Mouse (Mus musculus) liver, postnatal 0 days (tissue): ENCODE measurements at regions not wholly inside any gene's neighbourhood (a gene's known extent, or its start where the extent isn't known, plus 50 kb on each side); places are given as distances from the start of the nearest gene placed in this dataset.

Source experiments
- CTCF ChIP-seq: sonication (generic); IDR thresholded peaks from 2 replicates; pipeline ENCODE4 v1.5.1; 2016; ENCODE audit warnings: antibody characterized with exemption, low read depth
- EP300 ChIP-seq: IDR thresholded peaks from 2 replicates; pipeline ENCODE4 v1.6.1; 2016; ENCODE audit warnings: antibody characterized with exemption, low read depth, mild to moderate bottlenecking

DNA sequence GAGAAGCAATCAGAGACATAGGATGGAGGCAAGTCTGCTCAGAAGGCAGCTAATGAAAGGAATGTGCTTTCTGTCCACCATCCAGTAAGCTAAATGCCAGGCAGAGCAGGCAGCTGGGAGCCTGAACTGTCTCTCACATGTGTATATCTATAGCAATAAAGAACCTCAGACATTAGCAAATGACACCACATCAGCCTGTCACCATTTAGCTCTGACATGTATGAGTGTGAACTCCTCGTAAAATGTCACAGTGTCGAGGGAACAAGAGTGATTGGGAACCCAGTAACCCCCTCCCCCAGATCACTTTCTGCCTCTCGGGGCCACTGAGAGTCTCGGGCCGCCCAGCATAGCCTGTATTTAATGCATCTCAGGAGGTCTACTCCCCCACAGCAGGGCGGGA is 274.2 kb upstream of the Zfp637 start:
- TF ChIP-seq CTCF (no peak), EP300 (no peak)
